Mouse (Mus musculus): ENCODE results near the gene AL731706.2. TPM values are rescaled to one million over a fixed set of nuclear protein-coding genes. Genes with fewer than 3 reads are reported as not detected.
A peak's percentile ranks its signal among the peaks of the same experiment; 100 is the strongest.

The AL731706.2 gene
- 29.3 and 36.8 TPM in 2 replicates for polyA plus RNA-seq (2014; fragmentation: Nextera tagmentation; extraction: Ambion mirVana)

DNA sequence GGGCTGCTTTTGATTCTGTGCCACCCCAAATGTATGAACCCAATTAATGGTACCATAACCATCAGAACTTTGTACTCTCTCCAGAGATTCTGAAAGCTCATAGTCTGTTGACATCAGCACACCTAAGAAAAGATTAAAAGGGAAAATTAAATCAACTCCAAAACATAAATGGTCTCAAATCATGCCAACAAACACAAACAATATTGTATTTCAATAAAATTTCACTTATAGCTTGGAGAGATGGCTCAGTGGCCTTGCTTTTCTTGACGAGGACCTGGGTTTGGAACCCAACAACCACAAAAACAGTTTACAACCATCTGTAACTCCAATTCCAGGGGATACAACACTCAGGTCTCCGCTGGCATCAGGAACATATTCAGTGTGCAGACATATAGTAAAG lies at the start of gene AL731706.2:
Gene AL731706.2, minus strand, starts transcription at position 101 of the 400 bp plus-strand sequence.
- Histone ChIP-seq H3K9me3 (ENCODE audit: low read depth, low read length) (no peaks in the 10 kb centered on the region), H3K9ac (no peak within 1 kb of the TSS), H3K27ac (ENCODE audit: low read depth) (no peak within 1 kb of the TSS), H3K36me3 (ENCODE audit: insufficient read depth) (peaks cover 41% of the 10 kb centered on the region), H3K4me3 (ENCODE audit: low read depth, low read length) (no peak within 1 kb of the TSS), H3K4me2 (no peak within 1 kb of the TSS), H3K4me1 (ENCODE audit: insufficient read depth) (0 out of 2 replicates have a peak, but pooled peaks cover 4% of the 10 kb centered on the region), H3K27me3 (ENCODE audit: insufficient read depth, low read length) (no peaks in the 10 kb centered on the region)
- 91% methylated on average over 2 of the region's 2 CpGs for WGBS
- DNase-seq = no peak
- ATAC-seq (ENCODE audit: insufficient read depth) = no peak
- TF ChIP-seq CTCF (IDR thresholded peaks at IDR 0.05; ENCODE audit: low read depth) = no peak

DNA sequence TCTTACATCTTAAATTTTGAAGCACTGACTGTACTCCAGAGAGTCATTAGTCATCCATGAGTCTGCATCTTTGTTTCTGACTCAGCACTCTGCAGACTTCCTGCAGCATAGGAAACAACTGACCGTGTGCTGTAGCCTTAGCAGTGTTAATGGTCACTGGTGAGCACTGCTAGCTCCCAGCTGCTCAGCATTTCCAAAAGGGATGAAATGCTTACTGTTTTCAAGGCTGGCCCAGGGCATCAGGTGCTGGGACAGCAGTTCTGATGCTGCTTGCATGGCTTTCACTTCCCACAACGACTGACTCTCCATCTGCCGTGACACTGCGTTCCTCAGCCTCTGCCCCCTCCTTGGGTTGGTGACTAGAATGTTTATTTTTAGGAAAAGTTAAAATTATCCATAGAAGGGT lies 35.5 kb upstream of the AL731706.2 start:
- WGBS = 23% methylated on average over 4 of the region's 4 CpGs
- Histone ChIP-seq H3K36me3 (ENCODE audit: insufficient read depth) (no peaks in the 10 kb centered on the region), H3K4me3 (ENCODE audit: low read depth, low read length) (no peak overlapping the region), H3K27ac (ENCODE audit: low read depth) (no peak overlapping the region), H3K4me1 (ENCODE audit: insufficient read depth) (0 out of 2 replicates have a peak, but pooled peaks cover 4% of the 10 kb centered on the region), H3K9ac (no peak overlapping the region), H3K4me2 (no peak overlapping the region), H3K27me3 (ENCODE audit: insufficient read depth, low read length) (no peaks in the 10 kb centered on the region), H3K9me3 (ENCODE audit: low read depth, low read length) (no peaks in the 10 kb centered on the region)
- DNase-seq (peak; percentile 66), ATAC-seq (ENCODE audit: insufficient read depth) (peak; percentile 80; the same call in 1 of the 2 replicates)
- no peak for TF ChIP-seq CTCF (IDR thresholded peaks at IDR 0.05; ENCODE audit: low read depth)

DNA sequence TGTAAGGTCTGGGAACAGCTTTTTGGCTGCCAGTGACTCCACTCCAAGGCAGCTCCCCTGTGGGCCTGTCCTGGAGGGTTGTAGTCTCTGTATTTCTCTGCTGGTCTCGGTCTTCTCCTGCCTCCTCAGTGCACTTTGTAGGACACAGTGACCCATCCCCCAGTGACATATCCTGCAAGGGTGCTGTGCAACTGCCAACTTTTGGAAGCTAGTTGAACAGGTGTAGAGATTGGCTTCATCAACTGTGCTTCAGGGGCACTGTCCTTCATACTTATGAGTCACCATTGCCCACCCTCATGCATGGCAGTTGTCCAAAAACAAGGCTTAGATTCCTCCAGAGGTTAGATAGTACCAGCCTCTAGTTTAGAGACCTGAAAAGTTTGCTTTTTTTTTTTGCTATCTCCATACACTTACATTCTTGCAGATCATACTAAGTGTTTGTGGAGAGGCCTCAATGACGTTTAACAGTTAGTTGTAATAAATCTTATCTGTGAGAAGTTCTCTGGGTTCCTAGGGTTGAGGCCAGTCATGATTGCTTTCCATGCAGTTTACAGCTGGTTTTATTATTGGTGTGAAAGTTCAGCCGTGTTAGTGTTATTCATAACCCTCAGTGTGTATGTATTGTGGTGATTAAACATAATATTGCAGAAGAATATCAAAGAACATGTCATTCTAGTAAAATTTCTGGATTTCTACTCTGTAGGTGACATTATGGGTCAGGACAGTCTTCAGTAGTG lies 34.9 kb upstream of the AL731706.2 start:
- no peaks in the 10 kb centered on the region for H3K36me3 ChIP-seq (ENCODE audit: insufficient read depth)
- ATAC-seq (ENCODE audit: insufficient read depth) (no peak), DNase-seq (no peak)
- 0 out of 2 replicates have a peak, but pooled peaks cover 4% of the 10 kb centered on the region for H3K4me1 ChIP-seq (ENCODE audit: insufficient read depth)
- WGBS = 72% methylated on average over 3 of the region's 3 CpGs
- H3K9ac ChIP-seq = no peak overlapping the region
- no peak for TF ChIP-seq CTCF (IDR thresholded peaks at IDR 0.05; ENCODE audit: low read depth)
- H3K4me2 ChIP-seq = no peak overlapping the region
- H3K27ac ChIP-seq (ENCODE audit: low read depth) = no peak overlapping the region
- no peak overlapping the region for H3K4me3 ChIP-seq (ENCODE audit: low read depth, low read length)
- no peaks in the 10 kb centered on the region for H3K9me3 ChIP-seq (ENCODE audit: low read depth, low read length)
- no peaks in the 10 kb centered on the region for H3K27me3 ChIP-seq (ENCODE audit: insufficient read depth, low read length)

DNA sequence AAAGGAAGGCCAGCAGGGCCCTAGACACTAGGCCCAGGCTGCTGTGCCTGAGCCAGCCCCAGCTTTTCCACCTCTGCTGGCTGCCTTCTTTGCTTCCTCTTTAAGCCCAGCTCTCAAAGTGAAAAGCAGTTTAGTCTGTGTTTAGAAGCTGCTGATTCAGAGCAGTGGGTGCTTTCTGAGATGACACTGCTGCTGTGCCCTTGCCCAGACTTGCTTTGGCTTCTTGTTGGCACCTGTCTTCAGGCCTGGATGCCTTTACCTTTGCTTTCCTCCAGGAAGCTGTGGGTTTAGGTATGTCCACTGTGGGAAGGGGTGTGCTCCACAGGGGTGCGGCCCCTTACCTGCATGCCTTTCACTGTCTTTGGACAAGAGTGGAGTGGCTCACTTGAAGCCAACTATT lies 34.0 kb upstream of the AL731706.2 start:
- no peak; the same call in 1 of the 2 replicates for ATAC-seq (ENCODE audit: insufficient read depth)
- no peak overlapping the region for H3K4me2 ChIP-seq
- no peaks in the 10 kb centered on the region for H3K9me3 ChIP-seq (ENCODE audit: low read depth, low read length)
- DNase-seq = no peak
- H3K36me3 ChIP-seq (ENCODE audit: insufficient read depth) = no peaks in the 10 kb centered on the region
- H3K9ac ChIP-seq = no peak overlapping the region
- no peak overlapping the region for H3K4me3 ChIP-seq (ENCODE audit: low read depth, low read length)
- no peak overlapping the region for H3K27ac ChIP-seq (ENCODE audit: low read depth)
- no peaks in the 10 kb centered on the region for H3K27me3 ChIP-seq (ENCODE audit: insufficient read depth, low read length)
- H3K4me1 ChIP-seq (ENCODE audit: insufficient read depth) = 0 out of 2 replicates have a peak, but pooled peaks cover 4% of the 10 kb centered on the region
- 100% methylated on average over 1 of the region's 1 CpGs for WGBS
- TF ChIP-seq CTCF (IDR thresholded peaks at IDR 0.05; ENCODE audit: low read depth) = no peak

DNA sequence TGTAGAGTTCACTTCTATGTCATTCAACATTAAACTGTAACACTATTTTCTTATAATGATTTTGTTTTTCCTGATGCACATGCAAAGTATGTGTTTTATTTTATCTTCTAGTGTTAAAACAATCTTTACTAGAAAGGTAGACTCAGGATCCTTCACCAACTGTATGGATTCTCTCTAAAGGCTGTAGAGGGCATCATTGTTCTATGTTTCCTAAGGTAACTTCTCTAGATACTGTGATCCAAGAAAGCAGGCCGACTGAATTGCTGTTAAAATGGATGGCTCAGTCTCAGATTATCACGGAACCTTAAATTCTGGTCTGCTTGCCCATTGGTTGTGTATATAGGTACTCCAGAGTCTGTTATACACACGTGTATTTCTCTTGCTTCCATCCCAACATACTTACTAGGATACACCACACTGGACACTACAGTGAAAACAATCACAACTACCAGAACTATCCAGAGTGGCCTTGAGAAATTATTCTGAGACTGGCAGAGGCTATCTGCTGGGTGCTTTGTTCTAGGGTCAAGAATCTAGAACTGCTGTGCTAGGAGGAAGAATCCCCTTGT lies 28.9 kb upstream of the AL731706.2 start:
- ATAC-seq (ENCODE audit: insufficient read depth) (0 out of 2 replicates have a peak, but pooled peaks have one; percentile 64), DNase-seq (peak; percentile 72)
- Histone ChIP-seq H3K27me3 (ENCODE audit: insufficient read depth, low read length) (no peaks in the 10 kb centered on the region), H3K4me3 (ENCODE audit: low read depth, low read length) (no peak overlapping the region), H3K9ac (no peak overlapping the region), H3K36me3 (ENCODE audit: insufficient read depth) (no peaks in the 10 kb centered on the region), H3K27ac (ENCODE audit: low read depth) (no peak overlapping the region), H3K4me1 (ENCODE audit: insufficient read depth) (no peaks in the 10 kb centered on the region; the same call in 1 of the 2 replicates), H3K4me2 (no peak overlapping the region), H3K9me3 (ENCODE audit: low read depth, low read length) (no peaks in the 10 kb centered on the region)
- TF ChIP-seq CTCF (IDR thresholded peaks at IDR 0.05; ENCODE audit: low read depth) = peak; percentile 48
- 43% methylated on average over 3 of the region's 3 CpGs for WGBS

DNA sequence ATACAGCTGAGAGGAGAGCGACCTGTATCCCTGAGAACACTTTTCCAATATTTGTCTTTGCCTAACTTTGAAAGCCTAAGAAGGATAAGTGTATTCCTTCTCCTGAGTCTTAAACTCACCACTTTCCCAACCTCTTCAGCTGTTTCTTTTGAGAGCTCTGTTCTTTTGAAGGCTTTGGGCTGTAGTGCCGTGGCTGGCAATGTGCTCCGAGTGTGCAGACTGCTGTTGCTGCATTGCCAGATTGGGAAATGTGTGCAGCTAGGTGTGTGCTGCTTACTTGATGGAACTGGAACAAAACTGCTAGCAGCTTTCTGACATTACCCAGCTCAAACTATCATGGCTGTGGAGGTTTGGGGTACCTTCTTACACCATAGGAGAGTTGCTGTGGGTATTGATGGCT lies 27.5 kb upstream of the AL731706.2 start:
- Histone ChIP-seq H3K36me3 (ENCODE audit: insufficient read depth) (no peaks in the 10 kb centered on the region), H3K27me3 (ENCODE audit: insufficient read depth, low read length) (no peaks in the 10 kb centered on the region), H3K27ac (ENCODE audit: low read depth) (peak overlapping the region; percentile 9; the same call in 1 of the 2 replicates), H3K4me2 (no peak overlapping the region), H3K9me3 (ENCODE audit: low read depth, low read length) (no peaks in the 10 kb centered on the region), H3K4me1 (ENCODE audit: insufficient read depth) (no peaks in the 10 kb centered on the region; the same call in 1 of the 2 replicates), H3K9ac (no peak overlapping the region), H3K4me3 (ENCODE audit: low read depth, low read length) (no peak overlapping the region)
- ATAC-seq (ENCODE audit: insufficient read depth) = no peak
- DNase-seq = no peak
- TF ChIP-seq CTCF (IDR thresholded peaks at IDR 0.05; ENCODE audit: low read depth) = no peak
- WGBS = 60% methylated on average over 3 of the region's 3 CpGs

DNA sequence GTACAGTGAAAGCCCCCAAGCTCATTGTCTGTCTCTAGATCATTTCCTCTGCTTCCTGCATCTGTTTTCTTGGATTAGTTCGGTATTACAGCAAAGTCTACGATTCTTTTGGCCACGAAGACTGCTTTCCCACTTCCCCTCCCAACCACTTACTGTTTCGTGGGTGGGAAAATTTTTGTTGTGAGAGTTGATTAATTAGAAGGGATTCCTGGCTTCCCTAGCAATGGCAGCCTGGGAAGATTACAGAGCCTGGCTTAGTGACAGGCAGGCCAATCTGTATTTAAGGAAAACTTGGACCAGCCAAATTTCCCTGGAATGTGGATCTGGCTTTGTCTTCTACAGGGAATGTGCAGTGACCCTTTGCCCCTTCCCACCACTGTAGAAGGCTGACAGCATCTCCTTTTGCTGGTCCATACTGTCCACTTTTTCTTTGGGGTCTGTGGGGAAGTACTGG lies 26.5 kb upstream of the AL731706.2 start:
- no peaks in the 10 kb centered on the region; the same call in 1 of the 2 replicates for H3K4me1 ChIP-seq (ENCODE audit: insufficient read depth)
- H3K9ac ChIP-seq = no peak overlapping the region
- no peaks in the 10 kb centered on the region for H3K27me3 ChIP-seq (ENCODE audit: insufficient read depth, low read length)
- TF ChIP-seq CTCF (IDR thresholded peaks at IDR 0.05; ENCODE audit: low read depth) = no peak
- ATAC-seq (ENCODE audit: insufficient read depth) = peak; percentile 54; the same call in 1 of the 2 replicates
- no peak overlapping the region for H3K4me3 ChIP-seq (ENCODE audit: low read depth, low read length)
- WGBS = 18% methylated on average over 4 of the region's 4 CpGs
- H3K27ac ChIP-seq (ENCODE audit: low read depth) = no peak overlapping the region; the same call in 1 of the 2 replicates
- no peak overlapping the region for H3K4me2 ChIP-seq
- H3K9me3 ChIP-seq (ENCODE audit: low read depth, low read length) = no peaks in the 10 kb centered on the region
- no peaks in the 10 kb centered on the region for H3K36me3 ChIP-seq (ENCODE audit: insufficient read depth)
- DNase-seq = peak; percentile 76
